Mouse (Mus musculus) adipocyte (in vitro differentiated cells): ENCODE measurements around the gene Pdlim7.

Experiments
- DNase-seq: peaks from one replicate; pipeline ENCODE4 v3.0.0-alpha.2; 2016; ENCODE audit warnings: low spot score

Pdlim7 gene

DNA sequence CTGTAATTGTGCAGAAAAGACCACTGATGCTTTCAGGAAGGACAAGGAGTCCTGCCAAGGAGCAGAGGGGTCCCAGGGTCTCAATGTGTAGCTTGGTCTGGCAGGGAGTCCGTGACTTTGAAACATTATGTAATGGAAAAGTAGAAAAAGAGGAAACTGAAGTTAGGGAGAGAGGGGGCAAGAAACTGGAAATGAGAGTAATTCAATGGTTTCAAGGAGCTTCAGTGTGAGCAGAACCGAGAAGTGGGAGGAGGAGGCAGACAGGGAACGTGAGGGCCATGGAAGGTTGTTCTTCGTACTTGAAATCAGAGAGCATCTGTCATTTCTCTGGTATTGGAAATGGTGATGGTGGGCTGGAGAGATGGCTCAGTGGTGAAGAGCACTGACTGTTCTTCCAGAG lies 6.1 kb upstream of the Pdlim7 start:
- DNase-seq = no peak

DNA sequence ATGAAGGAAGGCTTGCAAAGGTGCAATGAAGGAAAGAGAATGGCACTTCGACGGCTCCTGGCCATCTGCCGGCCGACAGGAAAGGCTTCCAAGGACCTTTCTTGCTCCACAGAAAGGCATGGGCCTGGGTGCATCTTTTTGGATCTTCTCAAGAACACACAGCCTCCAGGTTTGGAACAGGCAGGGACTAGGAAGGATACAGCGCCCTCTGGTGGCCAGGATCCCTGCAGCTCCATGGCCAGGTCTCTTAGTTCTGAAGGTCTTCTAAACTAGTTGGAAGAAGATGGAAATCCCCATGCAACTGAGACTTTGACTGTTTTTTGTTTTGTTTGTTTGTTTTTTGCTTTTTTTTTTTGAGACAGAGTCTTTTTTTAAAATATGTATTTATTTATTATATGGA lies 3.5 kb upstream of the Pdlim7 start:
- DNase-seq = peak; percentile 86

DNA sequence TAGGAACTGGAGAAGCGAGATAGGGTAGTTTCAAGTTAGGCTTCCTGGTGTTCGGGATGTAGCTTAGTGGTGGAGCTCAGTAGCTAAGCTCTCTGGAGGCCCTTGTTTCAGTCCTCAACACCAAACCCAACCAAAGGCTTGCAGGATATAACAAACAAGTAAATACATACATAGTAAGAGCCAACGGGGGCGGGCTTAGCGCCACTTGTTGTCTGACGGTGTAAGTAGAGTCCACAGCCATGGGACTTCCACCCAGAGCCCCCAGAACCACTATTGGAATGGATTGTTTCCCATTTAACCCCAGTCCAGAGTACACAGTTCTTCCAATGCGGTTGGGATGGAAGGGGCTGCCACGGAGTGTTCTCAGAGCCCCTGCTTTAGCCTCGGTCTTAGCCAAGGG lies 352 bp upstream of the Pdlim7 start:
- no peak for DNase-seq

DNA sequence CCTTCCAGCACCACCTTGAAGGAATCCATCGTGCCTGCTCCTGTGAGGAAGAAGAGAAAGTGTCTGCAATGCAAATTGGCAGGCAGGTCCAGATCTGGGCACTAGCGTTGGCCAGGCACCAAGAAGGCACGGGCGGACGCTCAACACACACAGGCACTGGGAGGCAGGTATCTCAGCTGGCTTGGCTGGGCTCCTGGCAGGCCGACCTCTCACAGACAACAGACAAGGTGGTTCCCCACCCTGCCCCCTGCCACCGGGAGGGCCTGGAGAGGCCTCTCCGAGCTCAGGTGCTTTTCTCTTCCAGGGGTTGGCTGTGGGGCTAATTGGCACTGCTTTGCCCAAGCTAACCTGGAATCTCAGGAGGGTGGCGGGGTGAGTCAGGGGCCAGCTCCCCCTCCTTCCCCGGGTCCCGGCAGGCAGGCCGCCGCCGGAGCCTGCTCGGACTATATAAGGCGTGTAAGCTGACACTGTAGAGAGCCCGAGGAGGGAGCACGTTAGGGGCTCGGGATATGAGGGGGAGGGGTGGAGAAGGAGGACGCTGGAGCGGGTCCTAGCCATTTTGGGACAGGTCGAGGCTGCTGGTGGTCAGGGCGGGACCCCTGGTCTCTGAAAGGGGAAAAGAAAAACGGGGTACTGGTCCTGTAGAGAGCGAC lies 971 bp downstream of the Pdlim7 start:
- DNase-seq = peak; percentile 51

DNA sequence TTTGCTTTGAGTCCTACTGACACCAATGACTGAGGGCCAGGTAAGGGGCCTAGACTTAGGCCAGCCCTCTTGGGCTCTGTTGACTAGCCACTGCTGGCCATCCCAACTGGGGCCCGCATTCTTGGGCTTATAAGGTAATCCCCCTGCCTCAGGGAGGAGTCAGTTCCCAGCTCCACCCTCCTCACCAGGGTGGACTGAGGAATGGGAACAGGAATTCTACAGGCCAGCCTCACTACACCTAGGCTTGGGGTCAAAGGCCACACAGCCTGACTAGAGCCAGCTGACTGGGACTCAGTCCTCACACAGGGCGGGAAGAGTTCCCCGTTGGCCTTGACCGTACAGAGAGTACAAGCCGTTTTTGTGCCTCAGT lies 2.0 kb downstream of the Pdlim7 start:
- peak; percentile 20 for DNase-seq

DNA sequence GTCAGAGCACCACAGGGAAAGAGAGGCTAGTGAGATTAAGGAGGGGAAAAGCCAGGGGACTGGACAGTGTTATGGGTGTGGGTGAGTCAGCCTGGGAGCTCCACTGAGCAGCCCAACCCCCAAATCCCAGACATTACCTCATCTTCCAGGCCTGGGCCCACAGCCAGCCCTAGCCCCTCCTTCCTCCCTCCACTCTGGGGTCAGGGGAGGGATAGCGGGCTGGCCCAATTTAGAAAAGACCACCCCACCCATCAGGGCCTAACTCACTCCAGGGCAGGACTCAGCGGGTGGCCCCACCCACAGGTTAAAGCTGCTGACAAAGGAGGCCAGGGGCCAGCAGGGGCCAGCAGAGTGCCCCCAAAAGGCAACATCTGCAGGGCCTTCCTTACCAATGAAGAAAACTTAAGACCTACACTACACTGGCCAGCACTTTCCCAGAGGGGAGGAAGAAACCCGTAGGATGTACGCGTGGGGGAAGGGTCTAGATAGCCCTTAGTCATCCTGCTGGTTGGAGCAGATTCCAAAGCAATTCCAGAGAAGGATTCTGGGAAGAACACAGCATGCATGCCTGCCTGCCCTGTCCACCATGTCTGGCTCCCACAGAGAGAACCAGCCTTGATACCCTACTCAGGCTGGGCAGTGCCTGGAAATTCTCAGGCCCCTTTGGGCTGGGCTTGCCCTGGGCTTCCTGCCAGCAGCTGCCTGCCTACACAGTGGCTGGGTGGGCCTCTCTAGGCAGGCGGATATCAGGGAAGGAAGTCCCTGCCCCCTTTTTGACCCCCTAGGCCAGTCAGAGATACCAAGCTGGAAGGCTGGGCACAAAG lies 2.6 kb downstream of the Pdlim7 start:
- DNase-seq = peak; percentile 74

DNA sequence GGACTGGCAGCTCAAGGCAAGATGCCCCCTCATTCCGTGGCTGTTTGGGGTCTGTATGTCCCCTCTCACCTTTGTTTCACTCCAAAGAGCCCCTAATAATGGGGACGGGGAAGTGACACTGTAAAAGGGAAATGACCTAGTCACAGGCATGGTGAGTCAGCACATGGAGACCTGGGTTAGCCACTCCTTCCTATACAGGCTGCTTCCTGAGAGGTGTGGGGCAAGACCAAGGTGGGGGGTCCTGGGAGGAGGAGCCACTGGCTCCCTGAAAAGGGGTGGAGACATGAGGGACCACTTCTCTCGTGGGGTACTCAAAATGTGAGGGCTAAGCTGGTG lies 3.2 kb downstream of the Pdlim7 start:
- DNase-seq = no peak

DNA sequence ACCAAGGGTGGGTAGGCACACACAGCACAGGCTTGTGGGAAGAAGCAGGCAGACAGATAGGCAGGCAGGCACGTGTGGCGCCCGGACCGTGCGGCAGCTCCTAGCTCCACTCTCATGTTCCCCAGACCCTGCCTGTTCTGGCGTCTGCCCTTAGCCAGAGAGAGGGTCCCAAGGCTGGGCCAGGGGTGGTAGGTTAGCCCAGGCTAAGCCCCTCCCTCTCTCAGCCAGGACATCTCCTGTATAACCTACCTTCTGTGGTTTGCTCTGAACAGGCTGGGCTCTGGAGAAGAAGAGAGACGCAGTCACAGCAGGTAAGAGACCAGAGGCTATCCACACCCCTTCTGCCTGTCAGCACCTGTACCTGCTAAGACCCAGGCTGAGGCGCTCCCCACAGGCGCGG lies 4.9 kb downstream of the Pdlim7 start:
- no peak for DNase-seq

DNA sequence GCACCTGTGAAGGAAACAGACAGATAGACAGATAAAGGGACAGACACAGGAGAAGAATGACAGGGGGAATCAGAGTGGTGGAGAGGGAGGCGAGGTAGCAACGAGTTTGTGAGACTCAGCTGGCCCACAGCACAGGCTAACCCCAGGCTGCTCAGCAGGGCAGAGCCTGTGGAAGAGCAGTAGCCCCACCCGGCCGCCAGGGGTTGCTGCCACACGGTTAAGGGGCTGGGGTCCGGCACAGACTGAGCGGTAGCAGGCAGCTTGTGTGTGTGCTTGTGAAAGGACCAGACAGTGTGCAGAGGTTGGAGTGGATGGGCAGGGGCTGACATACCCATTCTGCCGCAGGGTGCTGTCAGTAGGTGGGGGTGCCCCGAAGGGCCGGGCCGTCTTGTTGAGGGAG lies 5.6 kb downstream of the Pdlim7 start:
- DNase-seq = no peak

DNA sequence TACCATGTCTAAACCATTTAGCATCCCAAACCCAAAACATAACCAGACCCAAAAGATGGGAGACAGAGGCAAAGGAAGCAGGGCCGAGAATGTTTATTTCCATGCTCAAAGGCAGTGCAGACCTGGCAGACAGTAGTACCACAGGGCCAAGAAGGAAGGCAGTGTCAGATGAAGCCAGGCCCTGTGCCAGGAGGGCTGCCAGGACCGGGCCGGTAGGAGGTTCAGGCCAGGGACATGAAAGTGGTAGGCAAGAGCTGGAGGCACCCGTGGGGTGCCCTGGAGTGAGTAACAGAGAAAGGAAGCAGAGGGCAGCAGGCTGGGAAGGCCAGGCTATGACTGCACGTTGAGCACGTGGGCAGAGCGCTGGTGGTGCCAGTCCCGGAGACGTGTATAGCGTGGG lies 6.8 kb downstream of the Pdlim7 start:
- DNase-seq = peak; percentile 23

DNA sequence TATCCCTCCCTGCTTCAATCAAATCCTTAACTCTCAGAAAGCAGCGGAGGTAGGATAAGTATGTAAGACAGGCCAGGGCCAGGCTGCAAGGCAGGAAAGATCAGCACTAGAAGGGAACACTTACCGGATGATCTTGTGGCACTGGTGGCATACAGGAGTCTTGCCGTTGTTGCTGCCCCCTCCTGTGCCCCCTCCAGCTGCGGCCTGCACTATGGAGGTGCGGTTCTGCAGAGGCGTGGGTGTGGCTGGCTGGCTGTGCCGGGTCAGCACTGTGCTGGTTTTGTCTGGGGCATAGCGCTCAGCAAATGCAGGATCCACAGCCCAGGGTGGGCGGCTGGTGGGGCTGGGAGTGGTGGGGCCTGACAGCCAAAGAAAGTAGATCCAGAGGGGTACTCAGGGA lies 7.7 kb downstream of the Pdlim7 start:
- no peak for DNase-seq

DNA sequence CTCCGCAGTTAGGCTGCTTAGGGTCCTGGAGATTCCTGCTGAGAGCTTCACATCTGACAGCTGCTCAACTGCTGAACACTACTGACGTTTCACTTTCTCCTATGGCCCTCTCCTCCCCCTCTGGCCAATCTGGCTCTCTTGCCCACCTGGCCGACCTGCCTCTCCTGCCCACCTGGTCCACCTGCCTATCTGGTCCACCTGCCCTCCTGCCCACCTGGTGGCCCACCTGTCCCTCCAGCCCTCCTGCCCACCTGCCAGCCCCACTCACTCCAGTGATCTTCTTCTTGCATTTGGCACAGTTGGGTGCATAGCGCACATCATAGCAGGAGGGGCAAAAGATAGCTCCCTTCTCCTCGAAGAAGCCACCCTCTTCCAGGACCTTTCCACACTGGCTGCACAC lies 9.1 kb downstream of the Pdlim7 start:
- no peak for DNase-seq

DNA sequence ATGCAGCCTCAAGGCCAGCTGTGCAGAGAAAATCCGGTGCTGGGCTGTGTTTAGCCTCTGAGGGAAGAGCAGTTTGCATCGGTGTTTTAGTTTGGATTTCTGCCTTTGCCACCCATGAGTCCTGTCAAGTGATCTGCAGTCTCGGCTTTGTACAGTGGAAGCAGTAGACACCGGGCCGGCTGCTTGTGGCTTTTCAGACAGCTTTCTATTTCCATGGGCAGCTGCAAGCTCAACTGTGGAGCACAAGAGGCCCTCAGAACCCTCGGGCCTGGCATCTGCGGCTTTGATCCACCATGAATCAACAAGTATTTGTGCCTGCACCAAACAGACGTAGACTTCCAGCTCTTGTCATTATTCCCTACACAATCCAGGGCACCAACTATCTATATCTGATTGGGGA lies 11.1 kb downstream of the Pdlim7 start:
- no peak for DNase-seq

DNA sequence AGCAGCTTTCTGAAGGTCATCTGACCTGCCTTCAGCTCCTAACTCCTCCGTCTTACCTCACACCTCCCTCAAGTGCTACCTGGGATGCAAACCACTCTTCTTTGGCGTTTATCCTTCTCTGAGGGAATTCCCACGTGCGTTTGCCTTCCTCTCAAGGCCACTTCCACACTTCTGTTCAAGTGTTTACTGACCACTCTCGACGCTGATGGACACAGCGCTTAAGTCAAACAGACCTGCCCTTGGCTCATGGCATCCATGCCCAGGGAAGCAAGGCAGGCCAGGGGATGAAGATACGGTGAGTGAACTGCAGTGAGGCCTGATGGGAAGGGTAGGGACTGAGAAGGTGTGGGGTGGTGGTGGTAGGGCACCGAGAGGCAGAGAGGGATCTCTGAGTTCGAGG lies 12.9 kb downstream of the Pdlim7 start:
- DNase-seq = no peak

DNA sequence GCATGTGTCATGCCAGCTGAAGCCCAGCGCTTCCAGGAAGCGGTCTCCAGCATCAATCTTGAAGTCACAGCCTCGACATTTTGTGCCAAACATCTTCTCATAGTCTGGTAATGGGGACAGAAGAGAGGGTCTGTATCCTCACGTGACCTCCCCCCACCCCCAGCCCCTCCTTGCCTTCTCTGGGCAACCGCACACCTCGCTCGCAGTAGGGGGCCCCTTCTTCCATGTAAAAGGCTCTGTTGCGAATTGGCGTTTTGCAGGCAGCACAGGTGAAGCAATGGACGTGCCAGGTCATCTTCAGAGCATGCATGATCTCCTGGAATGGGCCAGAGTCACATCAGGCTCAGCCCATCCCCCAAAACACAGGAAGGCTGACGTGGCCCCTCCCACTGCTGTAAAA lies 14.6 kb downstream of the Pdlim7 start:
- no peak for DNase-seq

DNA sequence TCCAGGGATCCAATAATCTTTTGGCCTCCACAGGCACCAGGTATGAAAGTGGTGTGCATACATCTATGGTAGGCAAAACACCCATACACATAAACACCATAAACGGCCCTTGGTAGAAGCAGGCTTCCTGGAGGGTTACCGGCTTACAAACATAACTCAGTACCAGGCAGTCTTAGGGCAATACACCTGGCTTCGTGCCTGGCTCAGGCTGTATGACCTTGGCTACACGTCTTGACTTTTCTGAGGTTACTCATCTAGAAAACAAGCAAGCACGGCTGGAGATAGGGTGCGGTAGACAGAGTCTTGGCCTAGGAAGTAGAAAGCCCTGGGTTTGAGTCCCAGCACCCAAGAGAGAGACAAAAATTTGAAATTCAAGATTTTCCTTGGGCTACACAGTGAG lies 16.8 kb downstream of the Pdlim7 start:
- no peak for DNase-seq

DNA sequence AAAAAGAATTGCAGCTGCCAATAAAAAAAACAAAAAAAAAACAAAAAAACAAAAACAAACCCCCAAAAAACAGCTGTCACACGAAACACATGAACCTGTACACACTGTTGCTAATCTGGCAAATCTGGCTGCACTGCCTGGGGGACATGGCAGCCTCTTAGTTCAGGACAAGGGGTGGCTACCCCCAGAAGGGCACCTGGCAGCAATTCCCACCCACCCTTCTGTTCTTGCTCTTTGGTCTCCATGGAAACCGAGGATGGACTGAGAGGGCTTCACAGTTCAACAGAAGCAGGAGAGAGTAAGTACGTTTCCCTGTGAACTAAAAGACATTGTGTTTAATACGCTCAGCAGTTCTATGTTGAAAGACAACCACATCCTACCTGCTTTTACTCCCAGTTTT lies 17.8 kb downstream of the Pdlim7 start:
- no peak for DNase-seq

DNA sequence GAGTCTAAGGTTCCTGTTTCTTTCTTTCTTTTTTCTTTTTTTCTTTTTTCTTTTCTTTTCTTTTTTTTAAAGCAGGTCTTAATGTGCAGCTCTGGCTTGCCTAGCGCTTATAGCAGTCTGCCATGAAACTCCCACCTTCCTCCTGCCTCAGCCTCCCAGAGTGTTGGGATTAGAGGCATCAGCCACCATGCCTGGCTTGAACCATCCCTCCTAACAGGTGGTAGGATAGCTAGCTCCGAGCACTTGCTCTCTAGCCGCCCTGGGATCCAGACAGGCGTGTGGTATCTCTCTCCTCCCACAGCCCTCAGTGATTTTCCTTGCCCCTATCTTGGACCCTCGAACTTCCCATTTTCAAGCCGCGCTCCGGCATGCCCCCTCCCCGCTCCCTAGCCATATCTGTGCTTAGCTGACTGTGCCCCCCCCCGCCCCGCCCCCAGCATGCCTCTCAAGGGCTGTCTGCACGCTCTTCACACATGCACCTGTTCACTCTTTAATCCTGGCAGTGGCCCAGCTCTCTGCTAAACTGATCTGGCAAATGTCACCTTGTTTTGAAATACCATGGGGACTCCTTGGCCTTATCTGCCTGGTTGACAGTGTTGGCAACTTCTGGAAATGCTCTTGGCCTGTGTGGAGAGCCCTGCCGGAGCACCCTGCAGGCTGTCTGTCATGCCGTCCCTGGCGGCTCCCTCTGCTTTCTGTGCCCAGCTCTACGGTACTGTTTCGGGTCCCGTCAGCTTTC lies 18.4 kb downstream of the Pdlim7 start:
- peak; percentile 19 for DNase-seq

DNA sequence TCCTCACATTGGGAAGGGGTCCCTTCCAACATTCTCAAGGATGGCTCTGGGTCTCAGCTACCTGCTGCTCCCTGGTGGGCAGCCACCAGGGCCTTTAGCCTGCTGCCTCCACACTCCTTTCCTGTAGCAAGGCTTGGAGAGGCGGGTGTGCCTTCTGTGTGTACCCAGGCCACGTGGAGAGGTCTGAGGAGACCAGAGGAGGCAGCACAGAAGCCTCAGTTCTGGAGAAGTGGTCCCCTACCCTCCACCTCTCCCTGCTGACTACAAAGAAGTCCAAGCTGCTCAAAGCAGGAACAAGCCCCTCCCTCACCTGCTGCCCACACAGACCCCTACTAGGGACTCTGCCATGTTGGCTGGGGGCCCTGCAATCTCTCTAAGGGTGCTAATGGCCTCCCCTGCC lies 19.2 kb downstream of the Pdlim7 start:
- no peak for DNase-seq

DNA sequence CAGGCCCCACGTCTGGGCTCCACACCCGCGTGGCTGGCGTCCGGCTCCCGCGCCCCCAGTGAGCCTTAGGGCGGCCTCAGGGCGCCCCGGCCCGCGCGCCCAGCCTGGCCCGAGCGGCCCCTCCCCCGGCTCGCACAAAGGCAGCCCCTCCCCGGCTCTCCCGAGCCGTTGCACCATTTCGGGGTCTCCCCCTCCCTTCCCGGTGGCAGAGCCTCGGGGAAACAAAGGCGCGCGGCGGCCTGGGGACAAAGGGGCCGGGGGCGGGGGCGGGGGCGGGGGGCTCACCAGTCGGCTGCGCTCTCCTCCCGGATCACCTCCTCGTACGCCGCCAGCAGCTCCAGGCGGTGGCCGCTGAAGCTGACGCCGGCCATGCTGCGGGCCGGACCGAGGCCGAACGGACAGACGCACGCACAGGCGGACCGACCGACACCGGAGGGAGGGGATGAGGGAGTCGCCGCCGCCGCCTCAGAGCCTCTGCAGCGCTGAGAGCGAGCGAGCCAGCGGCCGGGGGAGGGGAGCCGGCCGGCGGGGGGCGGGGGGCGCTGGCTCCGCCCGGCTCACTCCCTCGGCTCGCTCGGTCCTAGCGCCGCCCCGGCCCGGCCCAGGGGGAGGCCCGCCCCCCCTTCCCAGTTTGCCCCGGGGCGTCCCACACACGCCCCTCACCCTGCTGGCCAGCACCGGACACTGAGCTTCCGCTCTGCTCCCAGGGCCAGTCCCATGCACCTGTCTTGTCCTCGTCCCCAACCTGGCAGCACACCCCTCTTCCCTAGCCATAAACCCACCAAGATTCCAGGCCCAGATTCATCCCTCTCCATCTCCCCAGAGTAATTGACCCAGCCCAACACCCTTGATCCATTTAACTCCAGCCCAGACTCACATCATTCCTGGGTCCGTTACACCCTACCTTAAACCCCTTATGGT lies 25.6 kb downstream of the Pdlim7 start, which contains the start of gene Dbn1:
Dbn1 (minus strand) TSS at position 534 of the 921 bp plus-strand sequence.
- DNase-seq = no peak

DNA sequence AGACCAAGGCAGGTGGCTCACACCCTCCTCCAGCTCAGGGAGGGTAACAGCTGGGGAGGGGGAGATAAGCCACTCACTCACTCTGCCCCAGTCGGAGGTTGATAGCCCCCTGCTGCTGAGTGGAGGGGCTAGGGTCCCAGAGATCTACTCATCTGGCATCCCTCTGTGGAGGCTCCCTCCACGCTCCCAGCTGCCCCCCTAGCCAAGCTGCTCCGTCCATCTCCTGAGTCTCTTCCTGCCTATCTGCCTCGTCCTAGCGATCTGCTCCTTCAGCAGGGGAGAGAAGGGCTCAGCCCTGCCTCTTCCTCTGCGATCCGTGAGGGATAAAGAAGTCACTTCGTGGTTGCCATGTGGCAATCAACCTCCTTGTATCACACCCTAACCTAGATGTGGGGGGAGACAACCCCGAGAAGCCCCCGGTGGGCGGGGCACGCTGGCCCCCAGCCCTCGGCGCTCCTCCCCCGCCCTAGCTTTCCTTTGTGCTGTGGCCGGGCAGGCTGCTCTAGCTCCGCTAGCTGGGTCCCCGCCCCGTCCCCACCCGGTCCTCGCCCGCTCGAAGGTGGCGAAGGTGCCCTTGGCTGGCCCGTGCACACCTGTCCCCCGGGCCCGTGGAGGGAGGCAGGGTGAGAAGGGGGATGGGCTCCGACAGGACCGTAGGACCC lies 26.4 kb downstream of the Pdlim7 start:
- DNase-seq = no peak
